ENCODE assay signal across 12 mouse cellular contexts in genomic region chr12:71578006-71578405, GRCm38 (mm10).
DNase-seq lines count a peak whose midpoint lies in the region; ATAC-seq and TF ChIP-seq lines count a peak whose summit lies in the region.
"Had no signal": no experiment of that assay in that cellular context is flagged by ENCODE, and none has a peak within 500 bp of the region (broad histone marks: within the 10 kb centered on the region; RNA-seq: fewer than 3 reads in every experiment).

No protein-coding gene starts in this region.

- TF ChIP-seq POLR2A in CH12.LX (IDR thresholded peaks at IDR 0.05; ENCODE audit: low read depth, low read length) = no peak

- no peak overlapping the region for H3K9ac ChIP-seq in embryonic facial prominence, embryonic 13.5 days
- H3K9ac ChIP-seq in kidney, embryonic 14.5 days (ENCODE audit: low read depth, low read length) = no peak overlapping the region
- H3K9ac ChIP-seq in CH12.LX (ENCODE audit: insufficient read depth, low read depth) = no peak overlapping the region
- H3K9ac ChIP-seq in midbrain, embryonic 15.5 days = no peak overlapping the region

- peak overlapping the region; percentile 60; the same call in 1 of the 2 replicates for H3K4me2 ChIP-seq in embryonic facial prominence, embryonic 13.5 days
- H3K4me2 ChIP-seq in kidney, embryonic 14.5 days (replicated peaks; ENCODE audit: low read depth, low read length) = peak overlapping the region; percentile 38
- H3K4me2 ChIP-seq in CH12.LX (ENCODE audit: insufficient read depth, low read depth, poor library complexity, severe bottlenecking) = peak overlapping the region; percentile 71
- H3K4me2 ChIP-seq in midbrain, embryonic 15.5 days = no peak overlapping the region

- dilution Hi-C loops in CH12.LX (cut with MboI; ENCODE audit: extremely low pct_ligation_motif_present, extremely low pct_unique_long_range_greater_than_20kb, low sequenced_read_pairs) = no loop called here

- H3K4me3 ChIP-seq in embryonic facial prominence, embryonic 13.5 days = no peak overlapping the region
- H3K4me3 ChIP-seq in embryonic facial prominence, embryonic 10.5 days = no peak overlapping the region
- H3K4me3 ChIP-seq in kidney, embryonic 14.5 days (ENCODE audit: low read length) = no peak overlapping the region
- H3K4me3 ChIP-seq in CH12.LX (replicated peaks in 1 of 3; ENCODE audit: low read depth in 2 of 3, low read length in 2 of 3, poor library complexity in 1 of 3) = no peak overlapping the region
- H3K4me3 ChIP-seq in midbrain, embryonic 15.5 days = no peak overlapping the region
- H3K4me3 ChIP-seq: left cerebral cortex, adult 2 months had no signal

- 62% methylated on average over 9 of the region's 9 CpGs for WGBS in embryonic facial prominence, embryonic 13.5 days
- WGBS in embryonic facial prominence, embryonic 10.5 days = 78% methylated on average over 9 of the region's 9 CpGs
- 58% methylated on average over 9 of the region's 9 CpGs for WGBS in kidney, embryonic 14.5 days
- WGBS in midbrain, embryonic 15.5 days = 38% methylated on average over 9 of the region's 9 CpGs

- no peak for ATAC-seq in embryonic facial prominence, embryonic 13.5 days (ENCODE audit: insufficient number of reproducible peaks, insufficient read depth, low FRiP score, low TSS enrichment, low read depth)
- ATAC-seq in kidney, embryonic 14.5 days (ENCODE audit: low FRiP score, low TSS enrichment) = no peak
- ATAC-seq in midbrain, embryonic 15.5 days (replicated peaks) = 0 out of 2 replicates have a peak, but pooled peaks have one; percentile 55
- ATAC-seq: Patski had no signal

- no peak for TF ChIP-seq EP300 in CH12.LX (IDR thresholded peaks at IDR 0.05; ENCODE audit: low read length)

- in situ Hi-C loops in CH12.LX (cut with MboI; ENCODE audit: low pct_ligation_motif_present, low pct_unique_long_range_greater_than_20kb, low sequenced_read_pairs) = no loop called here

- H3K79me2 ChIP-seq in CH12.LX (replicated peaks; ENCODE audit: control insufficient read depth, extremely low read depth, insufficient read depth, poor library complexity, severe bottlenecking) = no peaks in the 10 kb centered on the region

- TF ChIP-seq CTCF in CH12.LX (conservative IDR thresholded peaks at IDR 0.05 in 1 of 2, IDR thresholded peaks at IDR 0.05 in 1 of 2; ENCODE audit: low read depth in 2 of 2, low read length in 2 of 2) = no peak

- no peak for DNase-seq in embryonic facial prominence, embryonic 10.5 days (ENCODE audit: low spot score)
- no peak for DNase-seq in kidney, postnatal 14 days
- DNase-seq in CH12.LX (ENCODE audit: extremely low read depth) = no peak
- DNase-seq in thymus, postnatal 14 days = no peak
- DNase-seq: gastrocnemius, postnatal 14 days had no signal

- TF ChIP-seq RAD21 in CH12.LX (IDR thresholded peaks at IDR 0.05; ENCODE audit: low read depth, low read length) = no peak

- peaks cover 21% of the 10 kb centered on the region for H3K4me1 ChIP-seq in embryonic facial prominence, embryonic 13.5 days
- peaks cover 23% of the 10 kb centered on the region for H3K4me1 ChIP-seq in embryonic facial prominence, embryonic 10.5 days
- peaks cover 21% of the 10 kb centered on the region for H3K4me1 ChIP-seq in kidney, embryonic 14.5 days (ENCODE audit: control insufficient read depth, insufficient read depth, low read length)
- peaks cover 2 to 17% of the 10 kb centered on the region in 2 experiments; a peak in 3 of 4 replicates for H3K4me1 ChIP-seq in CH12.LX (ENCODE audit: control insufficient read depth in 1 of 2, insufficient read depth in 2 of 2)
- peaks cover 42% of the 10 kb centered on the region for H3K4me1 ChIP-seq in midbrain, embryonic 15.5 days

- no peaks in the 10 kb centered on the region; the same call in 1 of the 2 replicates for H3K27me3 ChIP-seq in embryonic facial prominence, embryonic 13.5 days
- no peaks in the 10 kb centered on the region for H3K27me3 ChIP-seq in embryonic facial prominence, embryonic 10.5 days (replicated peaks; ENCODE audit: low read depth, poor library complexity, severe bottlenecking)
- H3K27me3 ChIP-seq in kidney, embryonic 14.5 days (ENCODE audit: control insufficient read depth, insufficient read depth, low read length) = no peaks in the 10 kb centered on the region
- H3K27me3 ChIP-seq in CH12.LX (replicated peaks) = no peaks in the 10 kb centered on the region
- no peaks in the 10 kb centered on the region for H3K27me3 ChIP-seq in midbrain, embryonic 15.5 days (replicated peaks)
- H3K27me3 ChIP-seq: Patski had no signal

- H3K27ac ChIP-seq in embryonic facial prominence, embryonic 13.5 days = no peak overlapping the region
- H3K27ac ChIP-seq in embryonic facial prominence, embryonic 10.5 days (replicated peaks) = no peak overlapping the region; the same call in 1 of the 2 replicates
- H3K27ac ChIP-seq in kidney, embryonic 14.5 days (ENCODE audit: low read depth, low read length) = no peak overlapping the region
- H3K27ac ChIP-seq in CH12.LX (ENCODE audit: insufficient read depth, low read depth) = no peak overlapping the region
- H3K27ac ChIP-seq in midbrain, embryonic 15.5 days = peak overlapping the region; percentile 36
- H3K27ac ChIP-seq: heart, embryonic 10.5 days; layer of hippocampus, adult 2 months; left cerebral cortex, adult 2 months had no signal

- no peaks in the 10 kb centered on the region for H3K9me3 ChIP-seq in embryonic facial prominence, embryonic 13.5 days
- H3K9me3 ChIP-seq in embryonic facial prominence, embryonic 10.5 days = no peaks in the 10 kb centered on the region
- no peaks in the 10 kb centered on the region for H3K9me3 ChIP-seq in kidney, embryonic 14.5 days (ENCODE audit: control insufficient read depth, low read length)
- no peaks in the 10 kb centered on the region for H3K9me3 ChIP-seq in CH12.LX (replicated peaks; ENCODE audit: low read length)
- no peaks in the 10 kb centered on the region for H3K9me3 ChIP-seq in midbrain, embryonic 15.5 days
- H3K9me3 ChIP-seq: heart, embryonic 10.5 days had no signal

- H3K36me3 ChIP-seq in embryonic facial prominence, embryonic 13.5 days = no peaks in the 10 kb centered on the region
- H3K36me3 ChIP-seq in embryonic facial prominence, embryonic 10.5 days (replicated peaks) = no peaks in the 10 kb centered on the region
- no peaks in the 10 kb centered on the region for H3K36me3 ChIP-seq in kidney, embryonic 14.5 days (ENCODE audit: control insufficient read depth, insufficient read depth, low read length)
- H3K36me3 ChIP-seq in CH12.LX (replicated peaks in 1 of 2; ENCODE audit: control insufficient read depth in 1 of 2, insufficient read depth in 1 of 2, low read length in 1 of 2) = no peaks in the 10 kb centered on the region
- H3K36me3 ChIP-seq in midbrain, embryonic 15.5 days (replicated peaks) = no peaks in the 10 kb centered on the region
- H3K36me3 ChIP-seq: heart, embryonic 10.5 days had no signal

TF ChIP-seq in CH12.LX, 34 proteins besides CTCF, POLR2A, EP300 and RAD21:
- no peak for TF ChIP-seq CHD2 (IDR thresholded peaks at IDR 0.05; ENCODE audit: low read length)
- TF ChIP-seq USF1 (IDR thresholded peaks at IDR 0.05; ENCODE audit: low read depth, low read length) = no peak
- TF ChIP-seq BHLHE40 (IDR thresholded peaks at IDR 0.05; ENCODE audit: low read depth, low read length) = no peak
- TF ChIP-seq IRF4 (IDR thresholded peaks at IDR 0.05; ENCODE audit: low read depth, low read length) = no peak
- TF ChIP-seq HCFC1 (IDR thresholded peaks at IDR 0.05; ENCODE audit: low read depth, low read length) = no peak
- no peak for TF ChIP-seq RCOR1 (conservative IDR thresholded peaks at IDR 0.05; ENCODE audit: low read depth, low read length)
- TF ChIP-seq JUN (IDR thresholded peaks at IDR 0.05; ENCODE audit: insufficient read depth, low read depth, low read length) = no peak
- TF ChIP-seq NELFE (IDR thresholded peaks at IDR 0.05; ENCODE audit: low read depth, low read length) = no peak
- TF ChIP-seq ZNF384 (IDR thresholded peaks at IDR 0.05; ENCODE audit: low read depth, low read length) = no peak
- TF ChIP-seq TCF12 (IDR thresholded peaks at IDR 0.05; ENCODE audit: low read depth, low read length) = no peak
- no peak for TF ChIP-seq NRF1 (IDR thresholded peaks at IDR 0.05; ENCODE audit: low read depth, low read length)
- TF ChIP-seq PAX5 (IDR thresholded peaks at IDR 0.05; ENCODE audit: low read length) = no peak
- no peak for TF ChIP-seq POLR2AphosphoS2 (IDR thresholded peaks at IDR 0.05; ENCODE audit: low read depth, low read length)
- no peak for TF ChIP-seq SMC3 (IDR thresholded peaks at IDR 0.05; ENCODE audit: low read depth, low read length)
